Mouse (Mus musculus): Measurements from ENCODE around the gene Tdrd9.

GRCm38 (mm10) chr12:111936706-111937550, 34.4 kb upstream of the Tdrd9 start:
- no peak for TF ChIP-seq CTCF (IDR thresholded peaks at IDR 0.05)
- TF ChIP-seq EP300 (IDR thresholded peaks at IDR 0.05; ENCODE audit: insufficient read depth, low read depth, low read length) = no peak
- no peak for TF ChIP-seq POLR2A (IDR thresholded peaks at IDR 0.05; ENCODE audit: insufficient read depth, low read depth, low read length)
